Mouse (Mus musculus) hindlimb bud, embryonic 11.5 days (tissue): ENCODE results near the gene Epor.
A peak's percentile ranks its signal among the peaks of the same experiment; 100 is the strongest.

ENCODE experiments used
- DNase-seq: peaks from one replicate; pipeline ENCODE4 v3.0.0-alpha.2; 2012; ENCODE audit warnings: low read depth, low spot score; ENCODE audit errors: extremely low spot score

The Epor gene

DNA sequence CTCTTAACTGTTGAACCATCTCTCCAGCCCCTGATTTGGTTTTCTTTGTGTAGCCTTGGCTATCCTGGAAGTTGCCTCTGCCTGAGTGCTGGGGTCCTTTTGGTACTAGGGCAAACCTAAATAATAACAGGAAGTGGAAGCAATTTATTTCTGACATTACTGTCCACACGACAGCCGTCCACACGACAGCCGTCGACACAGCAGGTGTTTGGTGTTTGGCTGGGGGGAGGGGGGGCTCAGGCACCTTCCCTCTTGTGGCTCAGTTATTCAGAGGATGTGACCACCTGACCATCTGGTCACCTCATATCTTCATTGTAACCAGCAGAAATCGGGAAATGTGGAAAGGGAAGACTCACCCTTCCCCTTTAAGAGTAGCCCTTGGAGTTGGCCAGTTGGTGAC lies 5.6 kb upstream of the Epor start:
- no peak for DNase-seq

DNA sequence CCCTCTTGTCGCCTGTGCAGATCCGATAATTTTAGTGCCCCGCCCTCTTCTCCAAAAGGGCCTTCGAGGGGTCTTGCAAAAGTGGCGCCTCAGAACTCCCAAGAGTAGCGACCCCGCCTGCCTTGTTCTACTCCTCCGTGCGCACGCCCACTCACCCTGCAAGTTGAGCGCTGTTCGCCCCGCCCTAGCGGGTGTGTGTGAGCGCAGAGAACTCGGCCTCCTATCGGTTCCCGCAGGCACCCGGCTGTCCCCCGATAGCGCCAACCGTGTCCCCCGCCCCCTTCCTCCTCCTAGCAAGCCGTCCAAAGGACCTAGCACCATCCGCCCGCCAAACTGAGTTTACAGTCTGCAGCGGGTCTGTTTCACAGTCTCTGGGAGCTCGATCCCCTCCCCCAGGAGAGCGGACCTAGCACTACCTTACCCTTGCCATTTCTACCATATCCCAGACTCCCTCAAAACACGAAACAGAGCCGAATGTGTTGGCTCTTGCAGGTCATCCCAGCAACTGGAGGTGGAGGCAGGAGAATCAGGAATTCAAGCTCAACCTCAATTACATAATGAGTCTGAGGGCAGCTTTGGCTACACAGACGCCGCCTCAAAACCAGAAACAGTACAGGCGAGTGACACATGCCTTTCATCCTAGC lies 768 bp downstream of the Epor start:
- no peak for DNase-seq

DNA sequence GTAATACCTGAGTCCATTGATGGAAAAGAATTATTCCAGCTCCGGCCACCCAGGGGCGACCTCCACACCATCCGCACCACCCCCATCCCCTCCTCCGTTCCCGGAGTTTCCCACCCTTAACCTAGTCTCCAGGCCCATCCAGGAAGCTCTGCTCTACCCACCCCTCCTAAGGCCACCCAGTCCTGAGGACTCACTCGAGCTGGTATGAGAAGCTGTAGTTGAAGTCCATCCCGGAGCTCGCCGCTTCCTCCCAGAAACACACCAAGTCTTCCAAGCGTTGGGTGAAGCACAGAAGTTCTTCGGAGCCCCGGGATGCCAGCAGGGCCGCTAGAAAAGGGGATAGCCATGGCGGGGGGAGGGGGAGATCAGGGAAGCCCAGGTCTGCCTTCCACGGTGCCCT lies 1.3 kb downstream of the Epor start:
- DNase-seq: no peak

GRCm38 (mm10) chr9:21961366-21961980 lies 1.8 kb downstream of the Epor start:
- DNase-seq: no peak

- no peak for DNase-seq
Observed at GRCm38 (mm10) chr9:21960558-21961208, 2.6 kb downstream of the Epor start.

DNA sequence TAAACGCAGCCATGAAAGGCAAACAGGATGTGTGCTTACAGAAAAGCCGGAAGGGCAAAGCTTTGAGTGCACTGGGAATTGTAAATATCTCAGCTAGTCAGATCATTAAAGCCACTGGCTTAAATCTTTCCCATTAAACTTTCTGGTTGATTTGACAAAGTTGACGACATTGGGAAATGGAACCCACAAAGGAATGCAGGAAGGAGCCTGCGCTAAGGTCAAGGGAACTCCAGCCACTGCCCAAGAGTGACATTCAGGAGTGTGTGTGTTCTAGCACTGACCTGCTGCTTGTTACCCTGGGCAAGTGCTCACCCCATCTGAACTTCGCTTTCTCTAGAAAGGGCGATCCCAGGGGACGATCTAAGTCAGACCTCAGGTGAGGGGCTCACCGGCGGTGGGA lies 3.2 kb downstream of the Epor start:
- DNase-seq: no peak

DNA sequence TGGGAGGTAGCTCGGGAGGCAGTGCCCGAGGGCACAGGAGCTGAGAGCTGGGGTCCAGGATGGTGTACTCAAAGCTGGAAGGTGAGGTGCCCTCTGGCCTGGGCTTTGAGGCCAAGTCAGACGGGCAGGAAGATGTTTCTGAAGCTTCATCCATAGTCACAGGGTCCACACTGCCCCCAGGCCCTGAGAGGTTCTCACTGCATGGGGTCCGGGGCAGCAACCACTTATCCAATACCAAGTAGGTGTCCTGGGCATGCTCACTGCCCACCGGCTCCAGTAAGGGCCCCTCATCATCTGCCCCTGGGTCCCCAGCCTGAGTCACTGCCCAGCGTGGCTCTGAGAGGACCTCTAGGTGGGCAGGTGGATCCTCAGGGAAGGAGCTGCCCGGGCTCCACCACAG lies 4.1 kb downstream of the Epor start:
- no peak for DNase-seq

- no peak for DNase-seq
Observed at GRCm38 (mm10) chr9:21958372-21958771, 4.9 kb downstream of the Epor start.

- peak; percentile 94 for DNase-seq
Observed at GRCm38 (mm10) chr9:21955570-21956281, 7.6 kb downstream of the Epor start, which contains the start of gene Swsap1. Swsap1 (plus strand) TSS chr9:21955755.

GRCm38 (mm10) chr9:21955225-21955569 lies 8.1 kb downstream of the Epor start:
- no peak for DNase-seq

- DNase-seq: no peak
Observed at GRCm38 (mm10) chr9:21954635-21955034, 8.7 kb downstream of the Epor start.

GRCm38 (mm10) chr9:21953600-21953999 lies 9.7 kb downstream of the Epor start:
- DNase-seq: no peak

DNA sequence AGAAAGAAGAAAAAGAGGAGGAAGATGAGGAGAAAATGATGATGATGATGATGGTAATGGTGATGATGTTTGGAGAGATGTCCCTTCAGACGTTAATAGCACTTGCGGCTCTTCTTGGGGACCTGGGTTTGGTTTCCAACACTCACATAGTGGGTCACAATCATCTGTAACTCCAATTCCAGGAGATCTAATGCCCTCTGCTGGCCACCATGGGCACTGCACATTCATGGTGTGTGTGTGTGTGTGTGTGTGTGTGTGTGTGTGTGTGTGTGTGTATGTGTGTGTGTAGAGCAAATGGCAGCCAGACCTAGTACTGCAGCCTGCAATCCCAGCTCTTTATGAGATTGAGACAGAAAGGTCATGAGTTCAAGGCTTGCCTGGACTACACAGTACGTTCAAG lies 11.3 kb downstream of the Epor start:
- DNase-seq: no peak

DNA sequence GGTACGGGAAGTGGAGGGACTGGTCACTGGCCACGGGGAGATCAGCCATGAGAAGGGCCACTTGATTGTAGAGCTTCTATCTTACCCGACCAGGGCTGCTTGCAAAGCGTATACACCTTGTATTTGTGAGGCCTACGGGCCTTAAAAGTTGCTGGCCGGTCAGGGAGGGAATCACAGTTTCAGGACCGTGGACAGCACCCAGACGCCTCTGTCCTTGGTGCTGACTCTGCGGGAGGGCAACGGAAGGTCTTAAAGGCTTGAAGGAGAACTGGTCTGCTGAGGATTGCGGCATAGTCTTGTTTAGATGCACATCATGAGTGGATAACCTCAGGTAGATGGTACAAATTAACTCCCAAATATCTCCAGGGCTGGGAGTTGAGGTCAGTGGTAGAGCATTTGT lies 13.0 kb downstream of the Epor start:
- no peak for DNase-seq

GRCm38 (mm10) chr9:21948790-21949189 lies 14.5 kb downstream of the Epor start:
- DNase-seq: no peak

DNA sequence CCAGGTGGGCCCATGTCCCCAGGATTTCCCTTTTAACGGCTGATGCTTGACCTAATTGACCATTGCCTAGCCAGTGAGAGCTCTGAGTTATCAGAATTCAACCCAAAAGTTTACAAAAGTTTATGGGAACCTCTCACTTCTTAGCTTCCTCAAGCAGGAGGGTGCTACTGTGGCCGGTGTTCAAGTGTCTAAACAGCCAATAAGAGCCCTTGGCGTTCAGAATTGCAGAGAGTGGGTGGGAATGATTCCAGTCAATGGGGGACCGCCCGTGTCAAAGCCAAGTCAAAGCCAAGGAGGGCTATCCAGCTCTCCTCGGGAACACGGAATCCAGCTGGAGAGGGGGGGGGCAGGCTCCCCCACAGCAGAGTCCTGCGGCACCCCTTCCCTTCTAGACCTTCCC lies 15.2 kb downstream of the Epor start:
- no peak for DNase-seq

GRCm38 (mm10) chr9:21947540-21948130 lies 15.7 kb downstream of the Epor start:
- DNase-seq: no peak

DNA sequence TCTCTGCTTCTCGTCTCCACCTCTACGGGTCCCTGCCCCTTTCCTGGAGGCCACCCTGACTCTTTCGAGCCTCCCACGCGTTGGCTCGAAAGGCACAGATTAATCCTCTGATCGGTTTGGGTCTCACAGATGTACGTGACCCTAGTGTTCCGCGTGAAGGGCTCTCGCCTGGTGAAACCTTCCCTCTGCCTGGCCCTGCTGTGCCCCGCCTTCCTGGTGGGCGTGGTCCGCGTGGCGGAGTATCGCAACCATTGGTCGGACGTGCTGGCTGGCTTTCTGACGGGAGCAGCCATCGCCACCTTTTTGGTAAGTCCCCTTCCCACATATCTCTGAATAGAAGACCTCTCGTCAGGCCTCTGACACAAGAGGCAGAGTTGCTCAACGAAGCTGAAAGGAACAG lies 19.0 kb downstream of the Epor start:
- DNase-seq: no peak

DNA sequence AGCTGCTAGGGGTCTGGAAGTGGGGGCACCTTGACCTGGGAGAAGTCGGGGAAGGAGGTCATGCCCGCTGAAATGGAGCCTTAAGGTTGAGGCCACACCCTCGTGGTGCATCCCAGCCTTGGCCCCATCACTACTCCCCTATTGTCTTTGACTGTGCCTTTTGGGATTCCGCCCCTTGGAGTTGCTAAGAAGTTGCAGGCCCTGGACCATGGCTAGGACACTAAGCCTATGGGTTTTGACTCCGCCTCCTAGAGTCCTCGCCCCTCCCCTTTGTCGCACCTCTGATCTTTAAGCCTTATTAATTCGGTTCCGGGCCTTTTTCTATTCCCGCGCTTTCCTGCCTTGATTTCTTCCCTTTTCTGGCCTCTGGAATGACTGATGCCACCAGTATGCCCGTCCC lies 19.7 kb downstream of the Epor start:
- no peak for DNase-seq

DNA sequence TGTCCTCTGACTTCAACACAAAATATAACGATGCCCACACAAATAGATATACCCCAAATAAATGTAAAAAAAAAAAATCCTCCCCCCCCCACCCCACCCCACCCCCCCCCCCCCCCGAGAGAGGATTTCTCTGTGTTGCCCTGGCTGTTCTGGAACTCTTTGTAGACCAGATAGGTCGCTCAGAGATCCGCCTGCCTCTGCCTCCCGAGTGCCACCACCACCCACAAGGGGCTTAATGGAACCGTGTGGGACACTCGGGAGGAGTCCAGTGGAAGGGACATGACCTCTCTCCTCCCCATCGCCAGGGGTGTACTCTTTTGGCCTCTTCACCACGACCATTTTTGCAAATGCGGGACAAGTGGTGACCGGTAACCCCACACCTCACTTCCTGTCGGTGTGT lies 20.3 kb downstream of the Epor start:
- no peak for DNase-seq

GRCm38 (mm10) chr9:21938234-21938855 lies 25.0 kb downstream of the Epor start:
- DNase-seq: no peak
